Mouse (Mus musculus) liver, postnatal 0 days (tissue): ENCODE results near the gene Sqstm1.

ENCODE experiments used
- CTCF ChIP-seq: sonication (generic); IDR thresholded peaks from 2 replicates; pipeline ENCODE4 v1.5.1; 2016; ENCODE audit warnings: antibody characterized with exemption, low read depth
- EP300 ChIP-seq: IDR thresholded peaks from 2 replicates; pipeline ENCODE4 v1.6.1; 2016; ENCODE audit warnings: antibody characterized with exemption, low read depth, mild to moderate bottlenecking

DNA sequence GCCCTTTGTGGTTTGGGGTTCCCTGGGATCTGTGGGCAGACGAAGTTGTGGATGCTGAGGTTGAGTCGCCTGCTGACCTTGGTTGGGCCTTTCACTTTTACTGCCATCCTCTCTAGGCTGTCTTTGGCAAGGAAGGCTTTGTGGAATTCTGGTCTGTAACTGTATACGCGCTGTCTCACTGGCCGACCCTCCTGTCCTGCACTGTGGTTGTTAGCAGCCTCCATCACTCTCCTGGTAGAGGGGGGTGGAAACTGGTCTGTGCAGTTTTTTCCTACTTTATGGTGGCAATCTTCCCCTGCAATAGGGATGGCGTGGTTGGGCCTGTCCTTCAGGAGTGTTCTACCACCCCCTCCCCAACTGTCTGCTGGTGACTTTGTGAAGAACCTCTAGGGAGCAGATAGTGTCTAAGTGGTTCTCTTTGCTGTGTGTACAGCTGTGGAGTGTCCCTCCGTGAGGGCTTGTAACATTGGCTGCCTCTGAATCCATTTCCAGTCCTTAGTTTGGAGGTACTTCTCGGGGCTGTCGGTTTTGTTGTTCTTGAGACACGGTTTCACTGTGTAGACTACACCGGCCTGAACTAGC lies 42.1 kb upstream of the Sqstm1 start:
- no peak for TF ChIP-seq CTCF
- TF ChIP-seq EP300, result no peak
